Mouse (Mus musculus) stomach, embryonic 15.5 days (tissue): ENCODE data around the gene Smc6. TPM values are rescaled to one million over a fixed set of nuclear protein-coding genes. Genes with fewer than 3 reads are reported as not detected.
A peak's percentile ranks its signal among the peaks of the same experiment; 100 is the strongest.

Source experiments
- ATAC-seq: fragments of 200-750 bp; cut with Nextera tagmentation; 2 replicates; pipeline ENCODE4 v1.8.0; 2017; ENCODE audit warnings: low read depth, moderate number of reproducible peaks, moderate TSS enrichment; ENCODE audit not compliant: insufficient read depth, low FRiP score
- H3K27ac ChIP-seq: fragments of 300-500 bp; sonication (generic); 2 replicates; pipeline ENCODE4 v1.5.1; 2015; ENCODE audit warnings: mild to moderate bottlenecking, inconsistent platforms
- H3K27me3 ChIP-seq: fragments of 300-500 bp; sonication (generic); replicated peaks from 2 replicates; pipeline ENCODE4 v1.6.1; 2015; ENCODE audit warnings: inconsistent platforms
- H3K36me3 ChIP-seq: fragments of 300-500 bp; sonication (generic); 2 replicates; pipeline ENCODE4 v1.6.1; 2015; ENCODE audit warnings: inconsistent platforms
- H3K4me1 ChIP-seq: fragments of 300-500 bp; sonication (generic); 2 replicates; pipeline ENCODE4 v1.6.1; 2015; ENCODE audit warnings: inconsistent platforms
- H3K4me2 ChIP-seq: fragments of 300-500 bp; sonication (generic); 2 replicates; pipeline ENCODE4 v1.6.1; 2015; ENCODE audit warnings: mild to moderate bottlenecking, inconsistent platforms
- H3K4me3 ChIP-seq: fragments of 300-500 bp; sonication (generic); replicated peaks from 2 replicates; pipeline ENCODE4 v1.5.1; 2015; ENCODE audit warnings: inconsistent platforms
- H3K9ac ChIP-seq: fragments of 300-500 bp; sonication (generic); 2 replicates; pipeline ENCODE4 v1.6.1; 2015; ENCODE audit warnings: inconsistent platforms
- H3K9me3 ChIP-seq: fragments of 300-500 bp; sonication (generic); 2 replicates; pipeline ENCODE4 v1.6.1; 2016; ENCODE audit warnings: inconsistent platforms
- WGBS: fragments of 180-500 bp; shearing (Covaris S2); methylation state at CpG from one replicate; pipeline ENCODE4 v1.1.7; 2015; 5-methylcytosine and 5-hydroxymethylcytosine counted together
- polyA plus RNA-seq: library from polyadenylated mRNA; unstranded; fragments of >200 nt; fragmentation: Nextera tagmentation; extraction: Ambion mirVana; gene quantifications from 2 replicates; pipeline ENCODE4 v1.2.1, GENCODE M21; 2015

Gene Smc6
- polyA plus RNA-seq, 1 experiment from 2014 or later = 141 TPM

- no peaks in the 10 kb centered on the region for H3K27me3 ChIP-seq
- no peak overlapping the region for H3K27ac ChIP-seq
- ATAC-seq = no peak
- no peaks in the 10 kb centered on the region for H3K4me1 ChIP-seq
- no peaks in the 10 kb centered on the region for H3K9me3 ChIP-seq
- no peak overlapping the region for H3K4me3 ChIP-seq
- H3K9ac ChIP-seq = no peak overlapping the region
- no peak overlapping the region for H3K4me2 ChIP-seq
- 94% methylated on average over 1 of the region's 1 CpGs for WGBS
- H3K36me3 ChIP-seq = peaks cover 4% of the 10 kb centered on the region; the same call in 1 of the 2 replicates
These were observed 18.2 kb upstream of the Smc6 start for GRCm38 (mm10) chr12:11247460-11247859.

- Histone ChIP-seq H3K4me3 (no peak overlapping the region), H3K9ac (no peak overlapping the region), H3K36me3 (no peaks in the 10 kb centered on the region), H3K27me3 (no peaks in the 10 kb centered on the region), H3K9me3 (no peaks in the 10 kb centered on the region), H3K4me1 (no peaks in the 10 kb centered on the region), H3K27ac (no peak overlapping the region), H3K4me2 (no peak overlapping the region)
- ATAC-seq = no peak
- WGBS = 73% methylated on average over 3 of the region's 3 CpGs
These were observed 15.4 kb upstream of the Smc6 start for GRCm38 (mm10) chr12:11250322-11250721.

- Histone ChIP-seq H3K36me3 (no peaks in the 10 kb centered on the region), H3K4me3 (peak overlapping the region; percentile 94), H3K9ac (peak overlapping the region; percentile 65; the same call in 1 of the 2 replicates), H3K4me2 (peak overlapping the region; percentile 95), H3K27ac (no peak overlapping the region), H3K4me1 (0 out of 2 replicates have a peak, but pooled peaks cover 5% of the 10 kb centered on the region), H3K9me3 (no peaks in the 10 kb centered on the region), H3K27me3 (no peaks in the 10 kb centered on the region)
- 1% methylated on average over 13 of the region's 13 CpGs for WGBS
- ATAC-seq = no peak
These were observed 791 bp upstream of the Smc6 start for GRCm38 (mm10) chr12:11264895-11265294.

GRCm38 (mm10) chr12:11266282-11266985, 748 bp downstream of the Smc6 start:
- peak overlapping the region; percentile 87 for H3K9ac ChIP-seq
- peak overlapping the region; percentile 92 for H3K27ac ChIP-seq
- no peaks in the 10 kb centered on the region for H3K27me3 ChIP-seq
- 0 out of 2 replicates have a peak, but pooled peaks cover 5% of the 10 kb centered on the region for H3K4me1 ChIP-seq
- no peaks in the 10 kb centered on the region for H3K9me3 ChIP-seq
- peak overlapping the region; percentile 94 for H3K4me3 ChIP-seq
- ATAC-seq = peak; percentile 53
- WGBS = under 1% methylated on average over 50 of the region's 51 CpGs
- H3K36me3 ChIP-seq = no peaks in the 10 kb centered on the region
- peak overlapping the region; percentile 61 for H3K4me2 ChIP-seq

GRCm38 (mm10) chr12:11267030-11267429, 1.3 kb downstream of the Smc6 start:
- peak overlapping the region; percentile 94 for H3K4me3 ChIP-seq
- no peak overlapping the region; the same call in 1 of the 2 replicates for H3K27ac ChIP-seq
- H3K9ac ChIP-seq = peak overlapping the region; percentile 87

GRCm38 (mm10) chr12:11272568-11272967, 6.9 kb downstream of the Smc6 start:
- ATAC-seq = no peak
- Histone ChIP-seq H3K9me3 (no peaks in the 10 kb centered on the region), H3K4me3 (no peak overlapping the region), H3K9ac (no peak overlapping the region), H3K4me2 (no peak overlapping the region), H3K4me1 (no peaks in the 10 kb centered on the region), H3K27ac (no peak overlapping the region), H3K27me3 (no peaks in the 10 kb centered on the region), H3K36me3 (peaks cover 5% of the 10 kb centered on the region; the same call in 1 of the 2 replicates)
- WGBS = 85% methylated on average over 4 of the region's 4 CpGs

More at GRCm38 (mm10) chr12:11267030-11267429, 1.3 kb downstream of the Smc6 start:
- H3K9me3 ChIP-seq = no peaks in the 10 kb centered on the region
- H3K4me1 ChIP-seq = 0 out of 2 replicates have a peak, but pooled peaks cover 5% of the 10 kb centered on the region
- no peak for ATAC-seq
- 6% methylated on average over 4 of the region's 4 CpGs for WGBS
- no peaks in the 10 kb centered on the region for H3K36me3 ChIP-seq
- no peaks in the 10 kb centered on the region for H3K27me3 ChIP-seq
- H3K4me2 ChIP-seq = peak overlapping the region; percentile 61

GRCm38 (mm10) chr12:11273185-11273584, 7.5 kb downstream of the Smc6 start:
- no peak for ATAC-seq
- Histone ChIP-seq H3K27me3 (no peaks in the 10 kb centered on the region), H3K36me3 (peaks cover 7% of the 10 kb centered on the region; the same call in 1 of the 2 replicates)

GRCm38 (mm10) chr12:11276632-11277031, 10.9 kb downstream of the Smc6 start:
- no peaks in the 10 kb centered on the region for H3K4me1 ChIP-seq
- no peak for ATAC-seq
- no peaks in the 10 kb centered on the region for H3K9me3 ChIP-seq
- no peak overlapping the region for H3K4me2 ChIP-seq
- H3K36me3 ChIP-seq = peaks cover 16% of the 10 kb centered on the region
- no peak overlapping the region for H3K9ac ChIP-seq
- H3K4me3 ChIP-seq = no peak overlapping the region
- no peaks in the 10 kb centered on the region for H3K27me3 ChIP-seq
- H3K27ac ChIP-seq = no peak overlapping the region
- WGBS = 93% methylated on average over 2 of the region's 2 CpGs

More at GRCm38 (mm10) chr12:11273185-11273584, 7.5 kb downstream of the Smc6 start:
- Histone ChIP-seq H3K9me3 (no peaks in the 10 kb centered on the region), H3K27ac (no peak overlapping the region), H3K9ac (no peak overlapping the region), H3K4me2 (no peak overlapping the region), H3K4me3 (no peak overlapping the region), H3K4me1 (no peaks in the 10 kb centered on the region)
- 64% methylated on average over 1 of the region's 1 CpGs for WGBS

- Histone ChIP-seq H3K4me1 (no peaks in the 10 kb centered on the region), H3K9ac (no peak overlapping the region), H3K9me3 (no peaks in the 10 kb centered on the region), H3K4me2 (no peak overlapping the region), H3K4me3 (no peak overlapping the region), H3K27ac (no peak overlapping the region), H3K27me3 (no peaks in the 10 kb centered on the region), H3K36me3 (peaks cover 16% of the 10 kb centered on the region)
- WGBS = 92% methylated on average over 6 of the region's 6 CpGs
- no peak for ATAC-seq
These were observed 11.5 kb downstream of the Smc6 start for GRCm38 (mm10) chr12:11277207-11277606.

GRCm38 (mm10) chr12:11279886-11280285, 14.2 kb downstream of the Smc6 start:
- H3K4me3 ChIP-seq = no peak overlapping the region
- 86% methylated on average over 3 of the region's 3 CpGs for WGBS
- peaks cover 17% of the 10 kb centered on the region for H3K36me3 ChIP-seq
- no peaks in the 10 kb centered on the region for H3K27me3 ChIP-seq
- no peaks in the 10 kb centered on the region for H3K4me1 ChIP-seq
- no peaks in the 10 kb centered on the region for H3K9me3 ChIP-seq
- H3K27ac ChIP-seq = no peak overlapping the region
- no peak overlapping the region for H3K9ac ChIP-seq
- ATAC-seq = no peak
- no peak overlapping the region for H3K4me2 ChIP-seq

- no peaks in the 10 kb centered on the region for H3K4me1 ChIP-seq
- H3K4me3 ChIP-seq = no peak overlapping the region
- H3K27me3 ChIP-seq = no peaks in the 10 kb centered on the region
- ATAC-seq = no peak
- no peak overlapping the region for H3K9ac ChIP-seq
- H3K27ac ChIP-seq = no peak overlapping the region
- H3K4me2 ChIP-seq = no peak overlapping the region
- no peaks in the 10 kb centered on the region for H3K9me3 ChIP-seq
- 88% methylated on average over 2 of the region's 2 CpGs for WGBS
- H3K36me3 ChIP-seq = peaks cover 25% of the 10 kb centered on the region
These were observed 15.9 kb downstream of the Smc6 start for GRCm38 (mm10) chr12:11281584-11281983.

GRCm38 (mm10) chr12:11286382-11286781, 20.7 kb downstream of the Smc6 start:
- no peak overlapping the region for H3K9ac ChIP-seq
- 94% methylated on average over 2 of the region's 2 CpGs for WGBS
- H3K4me1 ChIP-seq = no peaks in the 10 kb centered on the region
- no peak overlapping the region for H3K4me2 ChIP-seq
- no peak overlapping the region for H3K27ac ChIP-seq
- no peak overlapping the region for H3K4me3 ChIP-seq
- no peak for ATAC-seq
- H3K36me3 ChIP-seq = peaks cover 26% of the 10 kb centered on the region
- no peaks in the 10 kb centered on the region for H3K27me3 ChIP-seq
- no peaks in the 10 kb centered on the region for H3K9me3 ChIP-seq
